Mouse (Mus musculus): ENCODE measurements around the gene Dapk1.

DNA sequence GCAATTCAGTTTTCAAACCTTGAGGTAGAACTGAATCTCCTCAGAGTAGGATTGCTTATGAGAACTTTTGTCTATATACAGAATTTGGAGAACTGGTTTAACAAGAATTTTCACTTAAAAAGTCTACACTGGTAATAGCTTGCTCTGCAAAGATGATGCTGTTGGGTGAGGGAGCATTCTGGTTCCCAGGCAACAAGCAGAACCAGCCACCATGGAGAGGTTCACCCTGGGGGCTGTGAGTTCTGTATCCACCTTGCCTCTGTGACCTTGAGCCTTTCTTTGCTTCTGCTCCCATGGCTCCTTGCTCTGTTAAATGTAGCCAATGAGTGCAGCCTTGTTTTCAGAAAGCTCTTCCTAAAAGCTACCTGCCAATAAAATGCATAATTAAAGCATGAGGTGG lies 44.8 kb upstream of the Dapk1 start:
- TF ChIP-seq POLR2A (IDR thresholded peaks at IDR 0.05; ENCODE audit: low read depth, low read length) (no peak), CTCF (IDR thresholded peaks at IDR 0.05; ENCODE audit: extremely low read depth, insufficient read depth, insufficient read length, insufficient replicate concordance) (no peak)

Measured in spleen, adult 2 months (tissue).